Mouse (Mus musculus) heart, embryonic 14.5 days (tissue): ENCODE data around the gene Kcnk5. TPM values are rescaled to one million over a fixed set of nuclear protein-coding genes. Genes with fewer than 3 reads are reported as not detected.

Experiments
- ATAC-seq: fragments of 200-750 bp; cut with Nextera tagmentation; 2 replicates; pipeline ENCODE4 v1.8.0; 2017; ENCODE audit warnings: low read depth, moderate TSS enrichment; ENCODE audit not compliant: insufficient number of reproducible peaks, insufficient read depth, low FRiP score
- H3K27ac ChIP-seq, 2 experiments: fragments of 200-500 bp in 1 of 2; fragments of 300-500 bp in 1 of 2; sonication (generic) in 1 of 2; replicated peaks in 1 of 2; 2 replicates each; pipeline ENCODE4 v1.5.1; 2012 to 2014; ENCODE audit warnings: low read depth in 2 of 2, low read length in 2 of 2, control low read depth in 1 of 2, mild to moderate bottlenecking in 1 of 2, mixed read lengths in 1 of 2; ENCODE audit not compliant: control insufficient read depth in 1 of 2, insufficient read depth in 1 of 2
- H3K27me3 ChIP-seq: fragments of 300-500 bp; sonication (generic); 2 replicates; pipeline ENCODE4 v1.6.1; 2014; ENCODE audit warnings: mild to moderate bottlenecking, low read length, control low read depth; ENCODE audit not compliant: control insufficient read depth, insufficient read depth
- H3K36me3 ChIP-seq: fragments of 300-500 bp; sonication (generic); 2 replicates; pipeline ENCODE4 v1.6.1; 2014; ENCODE audit warnings: mild to moderate bottlenecking, control low read depth, low read length, mixed read lengths; ENCODE audit not compliant: control insufficient read depth, insufficient read depth
- H3K4me1 ChIP-seq, 2 experiments: fragments of 200-500 bp in 1 of 2; fragments of 300-500 bp in 1 of 2; sonication (generic) in 1 of 2; 2 replicates each; pipeline ENCODE4 v1.6.1; 2012 to 2014; ENCODE audit warnings: low read length in 2 of 2, control low read depth in 1 of 2, mixed read lengths in 1 of 2; ENCODE audit not compliant: control insufficient read depth in 2 of 2, insufficient read depth in 2 of 2
- H3K4me2 ChIP-seq: fragments of 300-500 bp; sonication (generic); 2 replicates; pipeline ENCODE4 v1.6.1; 2014; ENCODE audit warnings: mild to moderate bottlenecking, low read length
- H3K4me3 ChIP-seq, 2 experiments: fragments of 200-500 bp in 1 of 2; fragments of 300-500 bp in 1 of 2; sonication (generic) in 1 of 2; 2 replicates each; pipeline ENCODE4 v1.5.1; 2012 to 2014; ENCODE audit warnings: low read length in 2 of 2, mild to moderate bottlenecking in 2 of 2, control low read depth in 1 of 2, low read depth in 1 of 2, moderate library complexity in 1 of 2; ENCODE audit not compliant: control insufficient read depth in 1 of 2, insufficient read depth in 1 of 2
- H3K9ac ChIP-seq: fragments of 300-500 bp; sonication (generic); 2 replicates; pipeline ENCODE4 v1.6.1; 2014; ENCODE audit warnings: mild to moderate bottlenecking, low read length
- H3K9me3 ChIP-seq: fragments of 300-500 bp; sonication (generic); 2 replicates; pipeline ENCODE4 v1.6.1; 2016; ENCODE audit warnings: low read length, control low read depth; ENCODE audit not compliant: control insufficient read depth
- WGBS: fragments of 180-500 bp; shearing (Covaris S2); extraction: QIAGEN DNeasy Blood & Tissue Kit; methylation state at CpG from one replicate; pipeline ENCODE4 v1.1.7; 2014; 5-methylcytosine and 5-hydroxymethylcytosine counted together
- polyA plus RNA-seq: library from polyadenylated mRNA; unstranded; fragments of >200 nt; fragmentation: Nextera tagmentation; extraction: Ambion mirVana; gene quantifications from 2 replicates; pipeline ENCODE4 v1.2.1, GENCODE M21; 2014

Kcnk5 gene
- polyA plus RNA-seq, 1 experiment from 2014 or later: 1.8 TPM

- Histone ChIP-seq H3K27me3 (no peaks in the 10 kb centered on the region), H3K9ac (no peak overlapping the region), H3K4me1 (no peaks in the 10 kb centered on the region), H3K27ac (no peak overlapping the region), H3K4me3 (no peak overlapping the region), H3K36me3 (no peaks in the 10 kb centered on the region), H3K4me2 (no peak overlapping the region), H3K9me3 (no peaks in the 10 kb centered on the region)
- ATAC-seq: no peak
- WGBS: 27% methylated on average over 5 of the region's 5 CpGs
Measured at GRCm38 (mm10) chr14:20215826-20216225, 34.2 kb upstream of the Kcnk5 start.

- no peak overlapping the region for H3K4me3 ChIP-seq
- no peaks in the 10 kb centered on the region for H3K36me3 ChIP-seq
- 69% methylated on average over 7 of the region's 7 CpGs for WGBS
- no peak overlapping the region for H3K9ac ChIP-seq
- no peaks in the 10 kb centered on the region for H3K4me1 ChIP-seq
- no peak for ATAC-seq
- H3K27ac ChIP-seq: no peak overlapping the region
- H3K27me3 ChIP-seq: no peaks in the 10 kb centered on the region
- H3K4me2 ChIP-seq: no peak overlapping the region
- no peaks in the 10 kb centered on the region for H3K9me3 ChIP-seq
Measured at GRCm38 (mm10) chr14:20214125-20214524, 32.5 kb upstream of the Kcnk5 start.

GRCm38 (mm10) chr14:20211754-20212601 lies 30.4 kb upstream of the Kcnk5 start:
- Histone ChIP-seq H3K36me3 (no peaks in the 10 kb centered on the region), H3K4me3 (no peak overlapping the region), H3K27ac (no peak overlapping the region), H3K9ac (no peak overlapping the region), H3K4me1 (peaks cover 0 to 6% of the 10 kb centered on the region in 2 experiments; a peak in 2 of 4 replicates), H3K9me3 (no peaks in the 10 kb centered on the region), H3K27me3 (no peaks in the 10 kb centered on the region), H3K4me2 (no peak overlapping the region)
- 50% methylated on average over 9 of the region's 9 CpGs for WGBS
- no peak for ATAC-seq

- ATAC-seq: no peak
- Histone ChIP-seq H3K27ac (no peak overlapping the region), H3K9ac (no peak overlapping the region), H3K36me3 (no peaks in the 10 kb centered on the region), H3K4me3 (no peak overlapping the region), H3K27me3 (no peaks in the 10 kb centered on the region), H3K9me3 (no peaks in the 10 kb centered on the region), H3K4me2 (no peak overlapping the region), H3K4me1 (peaks cover 0 to 6% of the 10 kb centered on the region in 2 experiments; a peak in 2 of 4 replicates)
- WGBS: 67% methylated on average over 7 of the region's 7 CpGs
Measured at GRCm38 (mm10) chr14:20209926-20210325, 28.3 kb upstream of the Kcnk5 start.

GRCm38 (mm10) chr14:20208435-20208834 lies 26.8 kb upstream of the Kcnk5 start:
- WGBS: 8% methylated on average over 6 of the region's 6 CpGs
- H3K27me3 ChIP-seq: no peaks in the 10 kb centered on the region
- H3K4me2 ChIP-seq: no peak overlapping the region
- peaks cover 0 to 6% of the 10 kb centered on the region in 2 experiments; a peak in 2 of 4 replicates for H3K4me1 ChIP-seq
- H3K27ac ChIP-seq: no peak overlapping the region
- no peaks in the 10 kb centered on the region for H3K36me3 ChIP-seq
- no peak for ATAC-seq
- H3K4me3 ChIP-seq: no peak overlapping the region
- H3K9ac ChIP-seq: no peak overlapping the region
- no peaks in the 10 kb centered on the region for H3K9me3 ChIP-seq

- no peak overlapping the region for H3K27ac ChIP-seq
- no peaks in the 10 kb centered on the region for H3K27me3 ChIP-seq
- H3K4me2 ChIP-seq: no peak overlapping the region
- no peaks in the 10 kb centered on the region for H3K36me3 ChIP-seq
- H3K4me1 ChIP-seq: peaks cover 0 to 6% of the 10 kb centered on the region in 2 experiments; a peak in 2 of 4 replicates
- ATAC-seq: no peak
- WGBS: 89% methylated on average over 4 of the region's 4 CpGs
- no peak overlapping the region for H3K9ac ChIP-seq
- H3K4me3 ChIP-seq: no peak overlapping the region
- H3K9me3 ChIP-seq: no peaks in the 10 kb centered on the region
Measured at GRCm38 (mm10) chr14:20205747-20206146, 24.1 kb upstream of the Kcnk5 start.

- Histone ChIP-seq H3K4me1 (peaks cover 0 to 3% of the 10 kb centered on the region in 2 experiments; a peak in 2 of 4 replicates), H3K36me3 (no peaks in the 10 kb centered on the region), H3K27me3 (no peaks in the 10 kb centered on the region), H3K27ac (no peak overlapping the region), H3K9me3 (no peaks in the 10 kb centered on the region), H3K4me2 (no peak overlapping the region), H3K4me3 (no peak overlapping the region), H3K9ac (no peak overlapping the region)
- 70% methylated on average over 4 of the region's 4 CpGs for WGBS
- no peak for ATAC-seq
Measured at GRCm38 (mm10) chr14:20203301-20203700, 21.7 kb upstream of the Kcnk5 start.
